Mouse (Mus musculus): ENCODE measurements around the gene Nudt2. TPM values are rescaled to one million over a fixed set of nuclear protein-coding genes. Genes with fewer than 3 reads are reported as not detected.

Nudt2 gene
- total and polyA plus RNA-seq, 3 experiments = 21.7 to 40.2 (median 27.9) TPM

- Histone ChIP-seq H3K4me3 (replicated peaks in 1 of 3; ENCODE audit: low read depth in 2 of 3, low read length in 2 of 3, poor library complexity in 1 of 3) (peak overlapping the region; percentile 62 to 81 (median 69)), H3K9me3 (replicated peaks; ENCODE audit: low read length) (no peaks in the 10 kb centered on the region), H3K27ac (ENCODE audit: insufficient read depth, low read depth) (no peak overlapping the region), H3K9ac (ENCODE audit: insufficient read depth, low read depth) (peak overlapping the region; percentile 84), H3K36me3 (replicated peaks in 1 of 2; ENCODE audit: control insufficient read depth in 1 of 2, insufficient read depth in 1 of 2, low read length in 1 of 2) (peaks cover 0 to 13% of the 10 kb centered on the region in 2 experiments), H3K27me3 (replicated peaks) (no peaks in the 10 kb centered on the region), H3K79me2 (replicated peaks; ENCODE audit: control insufficient read depth, extremely low read depth, insufficient read depth, poor library complexity, severe bottlenecking) (peaks cover 16% of the 10 kb centered on the region), H3K4me1 (ENCODE audit: control insufficient read depth in 1 of 2, insufficient read depth in 2 of 2) (peaks cover 8 to 17% of the 10 kb centered on the region in 2 experiments; a peak in 3 of 4 replicates), H3K4me2 (ENCODE audit: insufficient read depth, low read depth, poor library complexity, severe bottlenecking) (peak overlapping the region; percentile 25)
- TF ChIP-seq MAZ (IDR thresholded peaks at IDR 0.05; ENCODE audit: low read depth, low read length) (0 out of 2 replicates have a peak, but pooled peaks have one; percentile 2), BHLHE40 (IDR thresholded peaks at IDR 0.05; ENCODE audit: low read depth, low read length) (no peak), MAX (IDR thresholded peaks at IDR 0.05; ENCODE audit: low read length) (0 out of 2 replicates have a peak, but pooled peaks have one; percentile 3)
- no peak for DNase-seq (ENCODE audit: extremely low read depth)
- dilution Hi-C loops (cut with MboI; ENCODE audit: extremely low pct_ligation_motif_present, extremely low pct_unique_long_range_greater_than_20kb, low sequenced_read_pairs) = no loop called here
- in situ Hi-C loops (cut with MboI; ENCODE audit: low pct_ligation_motif_present, low pct_unique_long_range_greater_than_20kb, low sequenced_read_pairs) = no loop called here
These were observed 325 bp downstream of the Nudt2 start for GRCm38 (mm10) chr4:41465287-41465665.

DNA sequence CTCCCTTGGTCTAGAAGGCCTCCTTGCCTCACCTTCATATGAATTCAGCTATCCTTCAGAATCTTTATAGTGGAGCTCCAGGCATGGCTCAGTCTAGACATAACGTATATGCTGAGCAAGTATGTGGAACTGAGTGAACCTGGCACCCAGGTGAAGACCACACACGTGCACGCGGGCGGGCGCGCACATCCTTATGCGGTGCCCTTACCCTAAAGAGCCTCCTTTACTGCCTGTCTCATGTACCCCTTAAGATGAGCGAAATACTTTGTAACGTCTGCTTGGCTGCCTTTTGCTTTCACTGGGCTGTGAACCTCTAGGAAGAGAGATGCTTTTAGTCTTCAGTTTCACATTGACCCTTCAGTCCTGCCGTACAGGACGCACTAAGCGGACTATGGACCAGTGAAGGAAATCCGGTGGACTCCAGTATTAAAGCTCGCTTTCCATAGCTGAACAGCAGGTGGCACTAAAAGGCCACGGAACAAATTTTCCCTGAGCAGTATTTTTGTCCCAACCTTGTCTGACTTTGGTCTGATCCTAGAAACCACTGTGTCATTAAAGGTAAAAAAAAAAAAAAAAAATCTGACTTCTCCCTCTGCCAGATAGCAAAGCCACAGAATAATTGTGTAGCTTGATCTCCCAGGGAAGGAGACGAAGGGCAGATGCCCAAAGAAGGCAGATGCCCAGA, 3.6 kb downstream of the Nudt2 start:
- peak; percentile 21 for DNase-seq (ENCODE audit: extremely low read depth)
- H3K36me3 ChIP-seq (replicated peaks in 1 of 2; ENCODE audit: control insufficient read depth in 1 of 2, insufficient read depth in 1 of 2, low read length in 1 of 2) = peaks cover 0 to 2% of the 10 kb centered on the region in 2 experiments
- no peaks in the 10 kb centered on the region for H3K9me3 ChIP-seq (replicated peaks; ENCODE audit: low read length)
- no peak for TF ChIP-seq MYC (IDR thresholded peaks at IDR 0.05; ENCODE audit: low read depth, low read length)
- peak; percentile 23 to 74; a peak in 2 of 4 replicates for TF ChIP-seq CTCF (conservative IDR thresholded peaks at IDR 0.05 in 1 of 2, IDR thresholded peaks at IDR 0.05 in 1 of 2; ENCODE audit: low read depth in 2 of 2, low read length in 2 of 2)
- peak; percentile 72 for TF ChIP-seq RAD21 (IDR thresholded peaks at IDR 0.05; ENCODE audit: low read depth, low read length)
- peak; percentile 51 for TF ChIP-seq SMC3 (IDR thresholded peaks at IDR 0.05; ENCODE audit: low read depth, low read length)
- dilution Hi-C loops (cut with MboI; ENCODE audit: extremely low pct_ligation_motif_present, extremely low pct_unique_long_range_greater_than_20kb, low sequenced_read_pairs) = no loop called here
- peaks cover 5% of the 10 kb centered on the region for H3K79me2 ChIP-seq (replicated peaks; ENCODE audit: control insufficient read depth, extremely low read depth, insufficient read depth, poor library complexity, severe bottlenecking)
- H3K4me3 ChIP-seq (replicated peaks in 1 of 3; ENCODE audit: low read depth in 2 of 3, low read length in 2 of 3, poor library complexity in 1 of 3) = no peak overlapping the region
- H3K27ac ChIP-seq (ENCODE audit: insufficient read depth, low read depth) = no peak overlapping the region
- peaks cover 0 to 7% of the 10 kb centered on the region in 2 experiments; a peak in 2 of 4 replicates for H3K4me1 ChIP-seq (ENCODE audit: control insufficient read depth in 1 of 2, insufficient read depth in 2 of 2)
- no peak overlapping the region for H3K9ac ChIP-seq (ENCODE audit: insufficient read depth, low read depth)
- no peak overlapping the region for H3K4me2 ChIP-seq (ENCODE audit: insufficient read depth, low read depth, poor library complexity, severe bottlenecking)
- no peaks in the 10 kb centered on the region for H3K27me3 ChIP-seq (replicated peaks)
- in situ Hi-C loops (cut with MboI; ENCODE audit: low pct_ligation_motif_present, low pct_unique_long_range_greater_than_20kb, low sequenced_read_pairs) = no loop called here

DNA sequence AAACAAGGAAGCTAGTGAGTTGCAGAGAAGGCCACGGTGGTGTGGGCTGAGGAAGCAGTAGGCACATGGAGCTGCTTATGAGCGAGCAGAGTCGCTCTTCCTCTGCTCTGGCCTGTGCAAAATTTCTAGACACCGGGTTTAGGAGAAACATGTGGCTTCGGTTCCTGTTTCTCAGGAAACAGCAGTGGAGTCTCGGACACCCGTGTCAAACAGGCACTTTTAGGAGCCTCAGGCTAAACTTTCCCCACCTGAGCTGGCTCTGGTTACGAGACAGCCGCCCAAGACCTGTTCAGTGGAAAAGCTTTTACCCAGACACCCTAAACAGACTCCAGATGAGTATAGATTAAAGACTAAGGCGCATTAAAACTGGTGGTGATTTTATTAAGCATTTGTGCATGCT, 4.2 kb downstream of the Nudt2 start:
- TF ChIP-seq MAX (IDR thresholded peaks at IDR 0.05; ENCODE audit: low read length) (no peak), IRF4 (IDR thresholded peaks at IDR 0.05; ENCODE audit: low read depth, low read length) (no peak), POLR2A (IDR thresholded peaks at IDR 0.05; ENCODE audit: low read depth, low read length) (no peak), ZKSCAN1 (IDR thresholded peaks at IDR 0.05; ENCODE audit: borderline replicate concordance, low read depth, low read length) (no peak)
- no peak for DNase-seq (ENCODE audit: extremely low read depth)
- Histone ChIP-seq H3K4me1 (ENCODE audit: control insufficient read depth in 1 of 2, insufficient read depth in 2 of 2) (peaks cover 0 to 7% of the 10 kb centered on the region in 2 experiments; a peak in 2 of 4 replicates), H3K9me3 (replicated peaks; ENCODE audit: low read length) (no peaks in the 10 kb centered on the region), H3K9ac (ENCODE audit: insufficient read depth, low read depth) (no peak overlapping the region), H3K4me2 (ENCODE audit: insufficient read depth, low read depth, poor library complexity, severe bottlenecking) (no peak overlapping the region), H3K4me3 (replicated peaks in 1 of 3; ENCODE audit: low read depth in 2 of 3, low read length in 2 of 3, poor library complexity in 1 of 3) (no peak overlapping the region), H3K36me3 (replicated peaks in 1 of 2; ENCODE audit: control insufficient read depth in 1 of 2, insufficient read depth in 1 of 2, low read length in 1 of 2) (peaks cover 0 to 2% of the 10 kb centered on the region in 2 experiments), H3K79me2 (replicated peaks; ENCODE audit: control insufficient read depth, extremely low read depth, insufficient read depth, poor library complexity, severe bottlenecking) (no peaks in the 10 kb centered on the region), H3K27ac (ENCODE audit: insufficient read depth, low read depth) (no peak overlapping the region), H3K27me3 (replicated peaks) (no peaks in the 10 kb centered on the region)
- in situ Hi-C loops (cut with MboI; ENCODE audit: low pct_ligation_motif_present, low pct_unique_long_range_greater_than_20kb, low sequenced_read_pairs) (no loop called here), dilution Hi-C loops (cut with MboI; ENCODE audit: extremely low pct_ligation_motif_present, extremely low pct_unique_long_range_greater_than_20kb, low sequenced_read_pairs) (no loop called here)
